Mouse (Mus musculus) CD8-positive naive resting alpha-beta T cell, adult 2 months (primary cell): Measurements from ENCODE around the gene Stpg1.

Experiments used
- DNase-seq, 2 experiments: peaks; one replicate each; pipeline ENCODE4 v3.0.0; 2022; ENCODE audit warnings: low read depth in 2 of 2, low spot score in 2 of 2

Gene Stpg1

DNA sequence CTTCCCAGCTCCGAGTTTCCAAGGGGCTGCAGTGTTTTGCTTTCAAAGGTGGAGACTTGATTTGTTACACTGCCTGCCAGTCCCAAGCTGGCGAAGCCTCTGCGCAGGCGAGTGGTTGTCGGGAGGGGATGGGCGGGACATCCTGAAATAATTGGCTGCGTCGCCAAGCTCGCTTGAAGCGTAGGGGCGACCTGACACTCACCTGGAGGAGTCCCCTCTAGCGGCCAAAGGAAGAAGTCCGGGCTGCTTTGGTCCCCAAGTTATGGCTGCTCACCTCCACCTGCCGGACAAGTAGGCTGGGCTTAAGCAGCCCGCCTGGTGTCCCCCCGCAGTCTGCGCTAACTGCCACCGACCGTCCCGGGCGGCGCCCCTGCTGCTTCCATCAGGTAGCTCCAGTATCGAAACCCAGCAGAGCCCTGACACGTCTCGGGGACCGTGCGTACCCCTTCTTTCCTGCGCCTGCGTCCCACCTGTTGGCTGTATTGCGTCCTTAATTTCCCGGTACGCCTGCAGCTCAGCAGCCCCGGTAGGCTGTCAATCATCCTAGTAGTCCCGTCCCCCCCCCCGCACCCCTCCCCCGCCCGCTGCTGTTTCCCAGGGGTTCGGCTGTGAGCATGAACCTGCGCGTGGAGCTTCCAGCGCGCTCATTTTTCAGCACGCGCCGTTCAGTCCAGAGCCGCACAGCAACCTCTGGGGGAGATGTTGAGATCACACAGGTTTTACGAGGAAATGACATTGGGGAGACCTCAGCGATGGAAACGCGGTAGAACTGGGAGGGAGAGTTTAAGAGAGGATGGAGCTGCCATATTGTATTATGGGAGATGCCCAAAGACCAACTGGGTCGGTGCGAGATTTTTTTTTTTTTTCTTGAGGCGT, at the start of gene Stpg1, which contains the start of gene Nipal3:
TSS of gene Stpg1 (plus strand) at position 270 of the 876 bp plus-strand sequence.
TSS of gene Nipal3 (minus strand) at position 518 of the 876 bp plus-strand sequence.
- DNase-seq, result peak; percentile 80 to 88

DNA sequence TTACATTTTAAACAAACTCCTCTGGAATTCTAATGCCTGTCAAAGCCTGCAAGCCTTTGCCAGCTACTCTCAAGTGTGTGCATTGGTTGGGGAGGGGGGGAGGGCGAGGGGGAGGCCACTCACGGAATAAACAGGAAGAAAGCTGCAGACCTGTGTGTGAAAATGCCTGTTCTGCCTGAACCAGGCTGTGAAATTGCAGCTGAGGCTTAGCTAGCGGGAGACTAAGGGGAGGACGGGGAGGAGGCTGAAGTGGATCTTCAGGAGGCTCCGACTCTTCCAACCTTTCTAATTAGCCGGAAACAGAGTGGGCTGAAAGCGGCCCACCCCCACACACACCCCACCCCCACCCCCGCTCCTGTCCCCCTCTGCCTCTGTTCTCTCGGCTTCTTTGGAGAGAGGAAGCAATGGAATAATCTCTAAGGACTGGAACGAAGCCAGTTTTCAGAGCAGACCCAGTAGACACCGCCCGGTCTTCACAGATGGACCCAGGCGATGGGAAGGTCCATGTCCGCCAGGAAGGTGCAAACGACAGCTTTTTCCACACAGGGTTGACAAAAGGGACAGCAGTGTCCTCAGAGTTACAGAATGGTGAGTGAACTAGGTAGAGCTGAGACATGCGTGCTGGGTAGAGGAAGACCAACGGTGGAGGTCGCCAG, 43.1 kb upstream of the Stpg1 start:
- no peak for DNase-seq

DNA sequence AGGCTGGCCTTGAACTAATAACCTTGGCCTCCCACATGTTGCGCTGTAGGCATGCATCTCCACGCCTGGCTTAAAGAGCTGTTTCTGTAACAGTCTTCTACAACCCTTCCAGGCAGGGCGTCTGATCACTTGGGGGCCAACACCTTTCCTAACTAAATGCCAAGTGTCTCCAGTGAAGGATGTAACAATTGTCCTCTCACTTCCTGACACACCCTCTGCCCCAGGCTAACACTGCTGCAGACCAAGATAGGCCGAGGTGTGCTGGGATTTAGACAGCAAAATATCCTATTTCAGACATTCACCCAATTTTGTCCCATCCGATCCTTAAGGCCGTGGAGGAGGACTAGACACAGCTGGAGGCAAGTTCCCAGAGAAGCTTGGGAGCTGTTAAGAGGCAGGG, 41.4 kb upstream of the Stpg1 start:
- no peak for DNase-seq

DNA sequence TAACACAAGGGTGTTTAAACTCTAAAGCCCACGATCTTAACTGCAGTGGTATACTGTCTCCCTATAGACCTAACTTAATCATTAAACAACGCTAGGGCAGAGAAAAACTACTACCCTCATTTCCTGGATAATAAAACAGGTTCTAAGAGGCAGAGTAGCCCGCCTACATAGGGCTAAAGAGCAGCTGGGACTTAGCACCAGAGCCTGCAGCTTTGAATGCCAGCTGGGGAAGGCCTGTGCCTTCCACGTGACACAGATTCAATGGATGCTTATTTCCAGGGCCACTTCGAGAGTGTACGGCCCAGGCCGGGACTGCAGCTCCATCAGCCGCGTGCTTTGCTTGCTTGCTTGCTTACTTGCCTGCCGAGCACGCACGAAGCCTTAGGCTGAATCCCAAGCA, 41.0 kb upstream of the Stpg1 start:
- DNase-seq, result no peak

DNA sequence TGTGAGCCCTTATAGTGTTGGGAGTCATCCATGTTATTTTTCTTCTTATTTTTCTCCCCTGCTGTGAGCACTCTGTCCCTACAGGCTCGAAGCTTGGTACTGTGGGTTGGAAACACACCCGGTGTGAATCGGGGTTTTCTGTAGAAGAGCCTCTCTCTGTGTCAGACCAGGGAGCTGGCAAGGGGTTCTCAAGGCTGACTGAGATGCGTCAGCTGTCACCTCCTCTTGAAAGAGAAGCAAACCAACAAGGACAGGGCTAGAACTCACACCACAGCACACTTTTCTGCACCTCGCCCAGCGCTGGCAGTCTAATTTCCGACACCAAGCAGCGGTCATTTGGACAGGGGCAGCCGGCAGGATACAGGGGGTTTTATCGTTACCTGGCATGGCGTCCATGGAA, 31.2 kb upstream of the Stpg1 start:
- DNase-seq, result no peak

DNA sequence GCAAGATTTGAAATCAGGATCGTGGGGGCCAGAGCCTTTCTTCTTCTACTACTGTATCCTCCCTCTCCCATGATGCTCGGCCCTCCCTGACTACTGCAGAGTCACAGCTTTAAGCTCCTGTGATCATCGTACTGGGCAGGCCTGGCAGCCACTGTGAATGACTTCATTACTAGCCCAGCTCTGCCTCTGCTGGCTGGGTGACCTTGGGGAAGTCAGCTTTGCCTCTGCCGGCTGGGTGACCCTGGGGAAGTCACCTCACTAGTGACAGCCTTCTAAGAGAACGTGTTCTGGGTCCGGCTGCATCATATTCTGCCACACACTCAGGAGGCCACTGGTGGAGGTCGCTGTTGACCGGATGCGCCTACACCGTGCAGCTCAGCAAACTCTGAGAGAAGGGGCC, 16.7 kb upstream of the Stpg1 start:
- DNase-seq, result no peak

DNA sequence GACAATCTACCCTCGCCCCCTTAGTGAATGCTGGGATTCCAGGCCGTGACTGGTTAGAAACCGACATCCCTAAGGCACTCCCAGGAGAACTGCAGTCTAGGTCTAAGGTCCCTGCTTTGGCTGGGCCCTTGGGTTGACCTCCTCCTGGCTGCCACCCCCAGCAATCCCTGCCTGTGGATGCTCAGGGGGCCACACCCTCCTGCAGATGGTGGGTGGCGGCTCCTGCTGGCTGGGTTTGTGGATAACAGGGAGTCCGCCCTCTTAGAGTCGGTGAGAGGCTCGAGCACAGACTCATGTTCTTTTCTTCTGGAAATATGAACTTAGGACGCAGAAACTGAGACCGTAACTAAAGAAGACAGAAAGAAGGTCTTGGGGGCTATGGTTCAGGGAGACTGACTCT, 14.2 kb upstream of the Stpg1 start:
- no peak for DNase-seq

DNA sequence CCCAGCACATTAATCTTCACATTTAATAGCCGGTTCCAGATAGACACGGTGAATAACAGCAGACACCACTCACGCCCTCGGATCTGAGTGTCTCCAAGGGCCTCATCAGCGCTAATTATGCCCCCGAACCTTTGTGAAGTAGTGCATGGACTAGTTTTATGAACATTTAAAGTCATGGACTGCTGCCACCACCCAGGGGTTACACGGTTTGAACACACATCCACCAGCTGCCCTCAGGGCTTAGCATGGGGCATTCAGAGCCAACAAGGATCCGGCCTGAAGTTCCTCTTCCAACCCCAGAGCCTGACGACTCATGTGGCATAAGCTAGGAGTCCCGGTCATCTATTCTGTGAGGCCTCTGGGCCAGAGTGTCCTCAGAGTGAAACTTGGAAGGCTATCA, 9.5 kb upstream of the Stpg1 start:
- no peak for DNase-seq

DNA sequence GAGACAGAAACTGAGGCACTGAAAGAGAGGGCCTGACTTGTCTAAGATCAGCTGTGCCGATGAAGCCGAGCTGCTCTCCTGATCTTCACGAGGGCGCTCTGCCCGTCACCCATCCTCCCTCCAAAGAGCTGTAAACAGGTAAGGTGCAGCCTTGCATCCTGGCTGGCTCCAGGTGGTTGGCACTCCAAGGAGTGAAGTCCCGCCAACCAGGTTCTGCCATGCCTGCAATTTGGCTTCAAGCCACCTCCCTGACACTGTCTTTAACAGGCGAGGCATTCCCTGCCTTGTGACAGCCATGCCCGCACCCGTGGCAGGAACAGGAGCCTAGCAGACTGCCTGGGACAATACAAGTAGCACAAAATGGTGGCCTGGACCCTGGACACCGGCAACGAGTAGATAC, 8.2 kb upstream of the Stpg1 start:
- DNase-seq, result no peak

DNA sequence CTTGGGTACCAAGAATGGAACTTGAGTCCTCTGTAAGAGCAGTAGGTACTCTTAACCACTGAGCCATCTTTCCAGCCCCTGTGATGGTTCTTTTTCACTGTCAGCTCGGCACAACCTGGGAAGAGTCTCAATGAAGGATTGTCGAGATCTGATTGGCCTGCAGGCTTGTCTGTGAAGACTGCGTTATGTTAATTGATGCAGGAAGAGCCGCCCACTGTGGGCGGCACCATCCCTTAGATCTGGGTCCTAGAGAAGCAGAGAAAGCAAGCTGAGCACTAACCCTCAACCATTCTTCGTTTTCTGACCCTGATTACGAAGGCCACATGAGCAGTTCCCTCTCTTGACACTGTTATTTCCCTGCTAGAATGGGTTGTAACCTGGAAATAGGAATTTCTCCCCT, 5.3 kb upstream of the Stpg1 start:
- no peak for DNase-seq

DNA sequence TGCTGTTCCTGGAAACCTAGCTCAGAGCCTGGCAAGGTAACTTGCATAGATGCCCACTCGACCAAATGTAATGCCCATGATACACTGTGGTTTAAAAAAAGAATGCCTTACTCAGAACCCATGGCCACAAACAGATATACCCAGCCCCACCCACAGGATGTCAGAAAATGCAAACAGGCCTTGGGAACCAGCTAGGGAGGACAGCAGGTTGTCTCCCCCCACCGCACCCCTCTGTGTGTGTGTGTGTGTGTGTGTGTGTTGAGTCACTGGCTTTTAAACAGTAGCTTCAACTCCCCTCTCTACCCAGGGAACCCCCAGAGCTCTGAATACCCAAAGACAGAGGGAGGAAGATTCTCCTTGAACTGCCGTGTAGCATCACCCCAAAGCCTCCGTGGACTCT, 1.3 kb upstream of the Stpg1 start:
- no peak for DNase-seq

DNA sequence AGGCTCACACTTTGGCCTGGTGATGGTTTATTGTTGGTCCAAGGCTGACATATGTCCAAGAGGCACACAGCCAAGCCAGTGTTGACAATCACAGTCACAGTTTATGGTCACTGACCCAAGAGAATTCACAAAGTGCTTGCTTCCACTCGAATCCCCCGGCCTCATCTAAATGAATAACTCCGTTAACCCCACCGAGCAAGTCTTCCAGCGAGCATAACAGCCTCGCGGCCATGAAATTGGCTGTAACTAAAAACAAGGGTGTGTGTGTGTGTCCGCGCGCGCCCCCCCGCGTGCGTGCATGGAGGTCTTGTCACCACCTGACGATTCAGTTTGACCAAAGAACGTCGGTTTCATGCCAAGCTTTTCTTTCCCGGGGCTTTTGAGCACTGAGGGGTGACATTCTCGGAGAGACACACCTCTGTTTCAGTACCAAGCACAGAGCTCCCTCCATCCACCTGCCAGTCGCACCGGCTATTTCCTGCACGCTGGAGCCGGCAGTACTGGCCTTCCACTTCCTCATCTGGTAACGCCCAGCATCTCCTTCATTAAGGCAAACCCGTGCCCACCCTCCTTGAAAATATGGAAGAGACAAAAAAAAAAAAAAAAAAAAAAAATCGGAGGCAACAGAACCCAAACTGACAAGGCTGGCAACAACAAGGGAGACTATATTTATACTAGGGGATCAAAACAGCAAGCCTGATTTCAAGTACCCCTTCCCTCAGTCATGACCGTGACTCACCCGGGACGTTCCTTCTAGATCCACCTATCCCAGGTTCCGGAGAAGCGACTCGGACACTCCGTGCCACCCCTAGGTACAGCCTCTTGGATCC, 684 bp upstream of the Stpg1 start:
- DNase-seq, result no peak

DNA sequence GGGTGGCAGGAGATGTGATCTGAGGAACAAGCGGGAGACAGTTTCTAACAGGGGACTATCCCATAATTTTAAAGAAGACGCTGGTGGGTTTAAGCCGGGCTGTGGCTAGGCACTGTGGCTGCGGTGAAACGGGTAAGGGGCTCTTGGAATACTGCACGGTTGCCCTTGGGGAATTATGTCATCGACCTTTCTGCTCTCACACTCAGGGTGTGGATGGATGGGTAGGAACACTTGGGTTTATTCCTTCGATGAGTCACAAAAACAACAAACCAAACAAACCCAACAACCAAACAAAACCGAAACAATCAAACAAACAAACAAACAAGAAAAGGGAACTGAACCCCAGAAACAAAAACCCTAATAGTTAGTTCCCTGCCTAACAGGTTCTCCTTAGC, 804 bp downstream of the Stpg1 start:
- no peak for DNase-seq

DNA sequence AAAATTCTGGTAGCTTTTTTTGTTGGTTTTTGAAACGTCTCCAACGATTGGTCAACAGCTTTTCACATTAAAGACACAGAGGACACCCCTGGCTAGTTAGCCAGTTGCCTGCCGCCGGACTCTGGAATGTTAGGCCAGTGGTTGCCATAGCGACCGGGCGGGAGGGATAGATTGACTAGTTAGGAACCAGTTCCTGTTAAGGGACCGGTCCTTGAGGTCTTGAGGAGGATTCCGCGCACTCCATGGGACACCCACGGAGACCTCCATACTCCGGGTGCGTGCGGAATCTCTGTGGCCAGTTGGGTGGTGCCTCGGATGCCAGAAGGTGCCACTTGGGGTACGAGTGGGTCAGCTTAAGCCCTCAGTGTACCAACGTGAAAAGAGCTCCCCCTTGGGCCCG, 1.2 kb downstream of the Stpg1 start:
- DNase-seq, result no peak

DNA sequence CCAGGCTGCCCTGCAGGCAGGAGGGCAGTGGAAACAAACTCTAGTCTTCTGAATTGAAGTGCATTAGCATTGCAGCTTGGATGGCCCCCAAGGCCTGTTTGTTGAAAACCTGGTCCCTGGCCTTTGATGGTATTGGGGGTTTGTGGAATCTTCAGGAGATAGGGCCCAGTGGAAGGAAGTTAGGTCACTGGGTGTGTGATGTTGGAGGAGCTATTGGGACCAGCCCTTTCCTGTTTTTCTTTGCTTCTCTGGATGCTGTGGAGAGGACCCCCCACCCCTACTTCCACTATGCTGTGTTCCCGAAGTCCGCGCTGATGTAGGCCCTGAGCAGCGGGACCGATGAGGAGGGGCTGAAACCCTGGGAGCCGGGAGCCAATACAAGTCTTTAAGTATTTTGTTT, 3.5 kb downstream of the Stpg1 start:
- DNase-seq, result no peak

DNA sequence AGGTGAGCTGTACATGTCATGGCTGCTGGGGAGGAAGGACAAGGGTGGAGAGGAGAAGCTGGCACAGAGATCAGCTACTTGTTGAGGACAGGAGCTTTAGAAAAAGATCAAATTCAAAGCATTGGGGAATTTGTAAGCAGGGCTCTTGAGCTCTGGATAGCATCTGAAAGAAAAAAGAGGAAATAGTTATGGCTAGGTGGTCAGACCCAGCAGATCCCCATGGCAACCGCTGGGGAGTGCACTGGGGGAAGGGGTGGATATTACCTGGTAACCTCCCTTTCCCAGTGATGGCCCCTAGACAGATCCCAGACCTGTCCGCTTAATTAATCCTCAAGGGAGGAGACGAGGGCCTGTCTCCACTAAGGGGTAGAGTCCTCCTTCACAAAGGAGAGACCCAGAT, 5.2 kb downstream of the Stpg1 start:
- DNase-seq, result no peak

DNA sequence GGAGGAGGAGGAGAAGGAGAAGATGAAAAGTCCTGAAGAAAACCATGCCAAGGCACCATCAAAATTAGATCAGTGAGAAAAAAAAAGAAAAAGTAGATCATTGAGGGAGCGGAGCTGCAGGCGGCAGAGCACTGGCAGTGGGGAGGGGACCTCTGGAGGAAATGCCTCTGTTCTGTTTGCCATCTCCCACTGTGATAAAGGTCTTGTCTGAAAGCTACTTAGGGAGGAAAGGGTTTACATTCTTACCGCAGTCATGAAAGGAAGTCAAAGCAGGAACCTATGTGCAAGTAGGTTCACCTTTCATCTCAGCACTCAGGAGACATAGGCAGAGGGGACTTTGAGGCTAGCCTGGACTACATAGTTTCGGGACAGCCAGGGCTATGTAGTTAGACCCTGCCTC, 7.0 kb downstream of the Stpg1 start:
- no peak for DNase-seq

DNA sequence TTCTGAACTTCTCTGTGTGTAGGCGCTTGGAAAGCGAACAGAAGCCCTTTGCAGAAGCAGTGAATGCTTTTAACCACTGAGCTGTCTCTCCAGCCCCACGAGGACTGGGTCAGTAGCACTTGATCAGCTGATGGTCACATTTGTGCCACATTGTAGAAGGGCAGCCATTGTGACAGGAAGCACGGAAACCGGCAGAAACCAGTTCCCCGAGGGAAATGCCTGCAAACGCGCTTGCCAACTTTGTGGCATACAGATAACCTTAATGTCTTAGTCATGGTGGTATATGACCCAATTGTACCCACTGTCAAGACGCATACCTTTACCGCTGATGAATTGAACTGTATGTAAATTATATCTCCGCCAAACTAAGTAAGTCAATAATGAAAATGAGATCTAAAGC, 11.2 kb downstream of the Stpg1 start:
- no peak for DNase-seq

DNA sequence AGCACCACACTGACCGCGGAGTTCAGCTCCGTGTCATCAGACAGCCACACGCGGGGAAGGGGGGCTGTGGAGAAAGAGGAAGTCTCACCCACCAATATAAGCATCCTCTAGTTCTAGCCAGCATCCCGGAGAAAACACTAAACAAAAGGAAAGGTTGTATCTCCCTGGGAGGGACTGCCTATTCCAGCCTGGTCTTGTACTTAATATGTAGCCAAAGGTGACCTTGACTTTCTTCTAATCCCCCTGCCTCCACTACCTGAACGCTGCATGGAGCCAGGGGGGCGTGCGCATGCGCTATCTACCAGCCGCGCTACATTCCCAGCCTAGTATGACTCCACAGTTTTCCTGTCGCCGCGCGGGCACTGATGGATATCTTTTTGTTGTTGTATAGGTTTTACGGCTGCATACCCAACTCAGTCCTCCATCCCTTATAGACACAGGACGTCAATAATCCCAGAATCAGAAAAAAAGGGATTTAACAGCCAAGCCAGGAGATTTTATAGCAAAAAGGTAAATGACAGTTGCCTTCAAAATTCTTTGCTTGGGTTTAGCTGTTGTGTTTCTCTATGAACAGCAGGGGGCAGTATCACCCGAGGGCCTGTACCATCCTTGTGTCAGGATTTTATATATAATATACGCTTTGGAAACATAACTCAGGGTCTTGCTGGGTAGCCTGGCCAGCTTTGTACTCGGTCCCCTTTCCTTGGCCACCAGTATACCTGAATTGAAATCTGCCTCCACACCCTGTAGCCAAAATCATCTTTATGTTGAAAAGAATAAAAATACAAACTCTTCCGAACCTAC, 13.2 kb downstream of the Stpg1 start:
- DNase-seq, result no peak

DNA sequence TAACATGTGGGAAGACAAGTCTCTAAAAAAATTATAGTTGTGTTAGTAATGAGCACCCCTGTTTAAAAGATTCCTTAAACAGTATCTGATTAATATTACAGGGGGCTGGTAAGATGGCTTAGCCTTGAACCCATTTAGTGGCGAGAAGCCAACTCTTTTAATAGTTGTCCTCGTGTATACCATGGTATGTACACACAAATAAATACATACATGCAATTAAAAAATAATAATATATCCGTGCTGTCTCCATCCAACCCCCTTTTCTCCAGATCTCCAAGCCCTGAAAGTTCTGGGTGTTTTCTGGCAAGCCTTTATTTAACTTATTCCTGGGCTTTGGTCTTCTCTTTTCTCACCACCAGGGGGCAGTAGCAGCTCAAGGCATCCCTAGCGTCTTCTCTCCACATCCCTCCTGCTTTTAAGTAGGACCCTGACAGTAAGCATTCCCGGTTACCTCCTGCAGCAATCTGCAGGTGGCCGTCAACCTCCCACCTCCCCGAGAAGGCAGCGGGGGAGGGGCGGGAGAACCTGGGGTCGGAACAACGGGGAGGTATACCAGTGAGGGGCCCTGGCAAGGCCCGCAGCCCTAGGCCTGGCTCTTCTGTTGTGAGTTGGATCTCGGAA, 13.9 kb downstream of the Stpg1 start:
- DNase-seq, result peak in 1 of 2 experiments; percentile 49

DNA sequence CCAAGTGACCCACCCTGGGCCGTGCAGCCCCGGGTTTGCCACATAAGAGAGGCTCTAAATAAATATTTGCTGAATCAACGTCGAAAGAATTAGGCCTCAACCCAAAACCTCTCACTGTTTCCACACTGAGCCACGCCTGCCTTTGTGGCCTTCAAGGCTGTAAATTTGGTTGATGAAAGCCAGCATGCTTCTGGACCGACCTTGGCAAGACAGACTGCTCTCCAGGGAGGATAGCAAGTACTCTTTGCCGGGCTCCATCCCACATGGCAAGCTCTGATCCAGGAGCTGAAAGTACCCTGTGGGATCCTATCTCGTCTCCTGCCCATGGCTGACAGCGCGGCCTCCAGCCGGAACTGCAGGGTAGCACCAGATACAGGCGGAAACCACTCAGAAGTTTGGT, 14.9 kb downstream of the Stpg1 start:
- no peak for DNase-seq
